In genomic region chr11:72507651-72508050, GRCm38 (mm10) we compare ENCODE assay signal across 29 mouse cellular contexts. TPM values are rescaled to one million over a fixed set of nuclear protein-coding genes. Genes with fewer than 3 reads are reported as not detected.
DNase-seq lines count a peak whose midpoint lies in the region; ATAC-seq lines count a peak whose summit lies in the region.
"Had no signal": no experiment of that assay in that cellular context is flagged by ENCODE, and none has a peak within 500 bp of the region (broad histone marks: within the 10 kb centered on the region; RNA-seq: fewer than 3 reads in every experiment).

No protein-coding gene starts in this region.

- no peaks in the 10 kb centered on the region for H3K27me3 ChIP-seq in midbrain, embryonic 11.5 days (ENCODE audit: control insufficient read depth, insufficient read depth, low read length)
- H3K27me3 ChIP-seq in midbrain, embryonic 14.5 days (ENCODE audit: control insufficient read depth, insufficient read depth, low read length) = no peaks in the 10 kb centered on the region
- no peaks in the 10 kb centered on the region for H3K27me3 ChIP-seq in forebrain, embryonic 14.5 days (replicated peaks; ENCODE audit: control insufficient read depth, insufficient read depth, low read length)
- H3K27me3 ChIP-seq: embryonic facial prominence, embryonic 13.5 days; forebrain, embryonic 12.5 days; hindbrain, embryonic 13.5 days; intestine, embryonic 15.5 days had no signal

- no peaks in the 10 kb centered on the region for H3K36me3 ChIP-seq in midbrain, embryonic 11.5 days (ENCODE audit: control insufficient read depth, insufficient read depth, low read length)
- H3K36me3 ChIP-seq in midbrain, embryonic 14.5 days (ENCODE audit: control insufficient read depth, insufficient read depth, low read length) = no peaks in the 10 kb centered on the region
- no peaks in the 10 kb centered on the region for H3K36me3 ChIP-seq in forebrain, embryonic 14.5 days (ENCODE audit: control insufficient read depth, insufficient read depth, low read length)
- H3K36me3 ChIP-seq: embryonic facial prominence, embryonic 10.5 days; embryonic facial prominence, embryonic 13.5 days; forebrain, embryonic 12.5 days; heart, embryonic 10.5 days; heart, embryonic 13.5 days; hindbrain, embryonic 13.5 days; intestine, embryonic 15.5 days had no signal

- no peak overlapping the region for H3K27ac ChIP-seq in midbrain, embryonic 11.5 days (ENCODE audit: low read depth, low read length)
- H3K27ac ChIP-seq in midbrain, embryonic 14.5 days (replicated peaks; ENCODE audit: low read depth, low read length) = no peak overlapping the region
- no peak overlapping the region for H3K27ac ChIP-seq in forebrain, embryonic 14.5 days (ENCODE audit: low read depth, low read length)
- H3K27ac ChIP-seq: embryonic facial prominence, embryonic 10.5 days; embryonic facial prominence, embryonic 13.5 days; forebrain, embryonic 12.5 days; heart, embryonic 10.5 days; heart, embryonic 13.5 days; hindbrain, embryonic 13.5 days; intestine, embryonic 15.5 days had no signal

- DNase-seq in midbrain, embryonic 11.5 days (ENCODE audit: low spot score, missing footprints) = peak; percentile 37
- DNase-seq in midbrain, embryonic 14.5 days = no peak
- DNase-seq in gastrocnemius, postnatal 14 days = peak; percentile 57
- DNase-seq in skeletal muscle tissue, adult 2 months (ENCODE audit: low read depth, low spot score) = peak; percentile 96
- no peak for DNase-seq in spleen, postnatal 14 days (ENCODE audit: low spot score in 2 of 2)
- DNase-seq in forebrain, embryonic 14.5 days (ENCODE audit: low spot score) = no peak
- DNase-seq: adrenal gland, adult 8-10 months; adrenal gland, postnatal 25 days; cerebellum, adult 11-12 months; cerebellum, adult 8-10 months; cerebellum, postnatal 10 days; cerebellum, postnatal 36 days; embryo, embryonic 11 days; heart, adult 18-20 months; kidney, adult 18-20 months had no signal

- intact Hi-C loops in gastrocnemius, postnatal 14 days (cut with DNase I; ENCODE audit: low total_unique reads) = no loop called here

- no peak overlapping the region for H3K4me3 ChIP-seq in midbrain, embryonic 11.5 days (ENCODE audit: low read depth, low read length)
- H3K4me3 ChIP-seq in midbrain, embryonic 14.5 days (replicated peaks; ENCODE audit: low read depth, low read length) = no peak overlapping the region
- no peak overlapping the region for H3K4me3 ChIP-seq in forebrain, embryonic 14.5 days (ENCODE audit: low read depth, low read length)
- H3K4me3 ChIP-seq: embryonic facial prominence, embryonic 10.5 days; embryonic facial prominence, embryonic 13.5 days; erythroblast, embryonic 14.5 days; forebrain, embryonic 12.5 days; heart, embryonic 10.5 days; heart, embryonic 13.5 days; hindbrain, embryonic 13.5 days; intestine, embryonic 15.5 days had no signal

- ATAC-seq in midbrain, embryonic 11.5 days (ENCODE audit: low FRiP score) = no peak
- no peak for ATAC-seq in midbrain, embryonic 14.5 days (ENCODE audit: low FRiP score, low TSS enrichment)
- no peak for ATAC-seq in forebrain, embryonic 14.5 days
- ATAC-seq: activated CD4-positive, CD25-positive, alpha-beta regulatory T cell, adult 4 months; CD4-positive, CD25-positive, alpha-beta regulatory T cell, adult 4 months; forebrain, embryonic 16.5 days; hindbrain, embryonic 16.5 days; intestine, embryonic 15.5 days had no signal

- H3K4me2 ChIP-seq in midbrain, embryonic 11.5 days = no peak overlapping the region
- no peak overlapping the region for H3K4me2 ChIP-seq in midbrain, embryonic 14.5 days (ENCODE audit: low read length)
- H3K4me2 ChIP-seq in forebrain, embryonic 14.5 days (ENCODE audit: low read length) = no peak overlapping the region
- H3K4me2 ChIP-seq: embryonic facial prominence, embryonic 13.5 days; forebrain, embryonic 12.5 days; heart, embryonic 13.5 days; hindbrain, embryonic 13.5 days; intestine, embryonic 15.5 days had no signal

- H3K4me1 ChIP-seq in midbrain, embryonic 11.5 days (ENCODE audit: control insufficient read depth, insufficient read depth, low read length) = no peaks in the 10 kb centered on the region
- no peaks in the 10 kb centered on the region; the same call in 1 of the 2 replicates for H3K4me1 ChIP-seq in midbrain, embryonic 14.5 days (ENCODE audit: control insufficient read depth, insufficient read depth, low read length)
- no peaks in the 10 kb centered on the region for H3K4me1 ChIP-seq in forebrain, embryonic 14.5 days (ENCODE audit: control insufficient read depth, insufficient read depth, low read length)

- no peak overlapping the region for H3K9ac ChIP-seq in midbrain, embryonic 11.5 days (ENCODE audit: low read length)
- H3K9ac ChIP-seq in midbrain, embryonic 14.5 days (replicated peaks; ENCODE audit: low read length) = no peak overlapping the region
- no peak overlapping the region for H3K9ac ChIP-seq in forebrain, embryonic 14.5 days (ENCODE audit: low read length)
- H3K9ac ChIP-seq: embryonic facial prominence, embryonic 13.5 days; forebrain, embryonic 12.5 days; heart, embryonic 13.5 days; hindbrain, embryonic 13.5 days; intestine, embryonic 15.5 days had no signal

- no peaks in the 10 kb centered on the region for H3K9me3 ChIP-seq in midbrain, embryonic 11.5 days (ENCODE audit: control insufficient read depth, low read length)
- no peaks in the 10 kb centered on the region for H3K9me3 ChIP-seq in midbrain, embryonic 14.5 days (ENCODE audit: control insufficient read depth, low read length)
- H3K9me3 ChIP-seq in forebrain, embryonic 14.5 days (replicated peaks; ENCODE audit: control insufficient read depth, low read length) = no peaks in the 10 kb centered on the region
- H3K9me3 ChIP-seq: embryonic facial prominence, embryonic 10.5 days; embryonic facial prominence, embryonic 13.5 days; forebrain, embryonic 12.5 days; heart, embryonic 10.5 days; heart, embryonic 13.5 days; hindbrain, embryonic 13.5 days; intestine, embryonic 15.5 days had no signal

RNA-seq across cellular contexts. Expression of gene Spns2, which starts 17.9 kb away (rescaled TPM):
- 4.0 and 4.7 TPM in 2 replicates for polyA plus RNA-seq in midbrain, embryonic 11.5 days (2014; fragmentation: Nextera tagmentation; extraction: Ambion mirVana)
- polyA plus RNA-seq in midbrain, embryonic 14.5 days (2014; fragmentation: Nextera tagmentation; extraction: Ambion mirVana) = 12.6 TPM in 2 replicates
- total RNA-seq in gastrocnemius, postnatal 14 days (2021) = 10 to 100 TPM; 11.4 to 14.7 TPM
- polyA plus RNA-seq in forebrain, embryonic 14.5 days (2014; fragmentation: Nextera tagmentation; extraction: Ambion mirVana) = 4.6 and 5.8 TPM in 2 replicates
- polyA plus RNA-seq: activated CD4-positive, CD25-positive, alpha-beta regulatory T cell, adult 4 months; CD4-positive, CD25-positive, alpha-beta regulatory T cell, adult 4 months had no signal

RNA-seq across cellular contexts. Expression of gene Spns3, which starts 42.7 kb away (rescaled TPM):
- not detected in 2 replicates for polyA plus RNA-seq in midbrain, embryonic 11.5 days (2014; fragmentation: Nextera tagmentation; extraction: Ambion mirVana)
- 0.11 TPM in 1 of 2 replicates, not detected in the other for polyA plus RNA-seq in midbrain, embryonic 14.5 days (2014; fragmentation: Nextera tagmentation; extraction: Ambion mirVana)
- under 1 TPM in 1 of 2 experiments, not detected in 1; 0.10 TPM for total RNA-seq in gastrocnemius, postnatal 14 days (2021)
- polyA plus RNA-seq in forebrain, embryonic 14.5 days (2014; fragmentation: Nextera tagmentation; extraction: Ambion mirVana) = 0.10 and 0.16 TPM in 2 replicates
- total RNA-seq: heart, adult 18-20 months; heart, postnatal 25 days had no signal
- polyA plus RNA-seq: C2C12; forebrain, embryonic 12.5 days; forebrain, embryonic 16.5 days; hindbrain, embryonic 16.5 days had no signal

Comparison
In these comparisons a context has a peak if more than half of its experiments do, and no peak if none do; other contexts are left out.
1. DNase-seq: peak in midbrain, embryonic 11.5 days (single experiment), gastrocnemius, postnatal 14 days (single experiment) and skeletal muscle tissue, adult 2 months (single experiment); none in midbrain, embryonic 14.5 days (single experiment), spleen, postnatal 14 days (0 of 2) and forebrain, embryonic 14.5 days (single experiment).